Mouse (Mus musculus): ENCODE measurements around the gene Unkl. TPM values are rescaled to one million over a fixed set of nuclear protein-coding genes. Genes with fewer than 3 reads are reported as not detected.
A peak's percentile ranks its signal among the peaks of the same experiment; 100 is the strongest.

Unkl gene
- total and polyA plus RNA-seq, 3 experiments = 6.6 to 7.5 (median 7.4) TPM

DNA sequence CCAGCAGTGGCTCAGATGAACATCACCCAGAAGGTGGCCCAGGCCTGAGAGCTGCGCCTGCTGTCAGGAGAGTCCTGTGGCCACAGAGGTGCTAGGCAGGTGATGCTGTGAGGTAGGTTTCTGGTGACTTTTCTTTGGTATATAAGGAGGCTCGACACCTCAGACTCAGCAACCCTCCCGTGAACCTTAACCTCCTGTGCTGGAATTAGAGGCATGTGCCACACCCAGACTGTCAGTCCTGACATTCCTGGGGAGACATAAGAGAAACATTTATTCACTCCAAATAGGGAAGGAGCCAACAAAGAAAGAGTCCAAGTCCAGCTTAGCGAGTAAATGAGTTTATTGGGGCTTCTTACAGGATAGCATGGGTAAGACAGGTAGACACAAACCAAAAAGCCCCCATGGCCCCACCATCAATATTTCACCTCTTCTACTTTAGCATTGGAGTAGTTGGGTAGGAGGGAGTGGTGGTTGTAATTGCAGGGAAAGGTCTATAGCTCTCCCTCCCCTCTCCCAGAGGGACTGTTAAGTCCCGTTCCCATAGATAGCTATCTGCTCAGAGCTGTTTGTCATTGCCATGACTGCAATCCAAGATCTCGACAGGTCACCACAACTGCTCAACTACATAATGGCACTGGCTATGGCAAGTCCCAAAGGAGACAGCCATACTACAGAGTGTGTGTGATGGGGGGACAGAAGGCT lies 22.1 kb upstream of the Unkl start:
- Histone ChIP-seq H3K4me3 (no peak overlapping the region), H3K9ac (ENCODE audit: low read depth, low read length) (no peak overlapping the region), H3K27ac (no peak overlapping the region), H3K36me3 (ENCODE audit: control insufficient read depth, insufficient read depth, low read length) (no peaks in the 10 kb centered on the region), H3K27me3 (ENCODE audit: control insufficient read depth, insufficient read depth, low read length) (no peaks in the 10 kb centered on the region), H3K79me2 (replicated peaks; ENCODE audit: control insufficient read depth, insufficient read depth, low read length) (no peaks in the 10 kb centered on the region), H3K4me1 (ENCODE audit: control insufficient read depth, insufficient read depth, low read length) (no peaks in the 10 kb centered on the region)
- DNase-seq = no peak
- intact Hi-C loops (cut with DNase I) = no loop called here
- 51% methylated on average over 6 of the region's 6 CpGs for WGBS
- TF ChIP-seq POLR2A (IDR thresholded peaks at IDR 0.05; ENCODE audit: insufficient read depth, low read depth, low read length) (no peak), EP300 (IDR thresholded peaks at IDR 0.05; ENCODE audit: insufficient read depth, low read depth, low read length) (no peak), CTCF (IDR thresholded peaks at IDR 0.05) (no peak)

DNA sequence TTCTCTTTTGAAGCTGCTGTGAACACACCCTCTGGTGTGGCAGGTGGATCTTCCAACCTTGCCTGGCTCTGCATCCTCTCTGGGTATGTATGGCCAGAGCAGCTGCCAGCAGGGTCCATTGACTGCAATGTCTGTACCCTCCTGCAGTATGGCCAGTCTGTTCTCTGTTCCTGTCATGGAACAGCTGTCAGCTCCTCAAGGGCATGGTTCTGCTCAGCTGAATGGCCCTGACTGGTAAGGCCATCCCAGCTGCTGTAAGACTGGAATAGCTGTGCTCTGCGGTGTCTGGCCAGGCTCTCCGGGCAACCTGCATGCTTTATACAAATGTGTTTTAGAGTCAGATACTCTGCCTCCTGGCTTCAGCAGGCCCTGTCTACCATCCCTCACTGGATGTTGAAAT lies 18.5 kb upstream of the Unkl start:
- no peak overlapping the region for H3K4me3 ChIP-seq
- no peak overlapping the region for H3K9ac ChIP-seq (ENCODE audit: low read depth, low read length)
- no peaks in the 10 kb centered on the region for H3K79me2 ChIP-seq (replicated peaks; ENCODE audit: control insufficient read depth, insufficient read depth, low read length)
- H3K27me3 ChIP-seq (ENCODE audit: control insufficient read depth, insufficient read depth, low read length) = no peaks in the 10 kb centered on the region
- DNase-seq = no peak
- H3K36me3 ChIP-seq (ENCODE audit: control insufficient read depth, insufficient read depth, low read length) = no peaks in the 10 kb centered on the region
- 79% methylated on average over 2 of the region's 2 CpGs for WGBS
- no peaks in the 10 kb centered on the region for H3K4me1 ChIP-seq (ENCODE audit: control insufficient read depth, insufficient read depth, low read length)
- H3K27ac ChIP-seq = no peak overlapping the region
- TF ChIP-seq POLR2A (IDR thresholded peaks at IDR 0.05; ENCODE audit: insufficient read depth, low read depth, low read length) = no peak
- no peak for TF ChIP-seq CTCF (IDR thresholded peaks at IDR 0.05)
- no peak for TF ChIP-seq EP300 (IDR thresholded peaks at IDR 0.05; ENCODE audit: insufficient read depth, low read depth, low read length)
- intact Hi-C loops (cut with DNase I) = no loop called here

DNA sequence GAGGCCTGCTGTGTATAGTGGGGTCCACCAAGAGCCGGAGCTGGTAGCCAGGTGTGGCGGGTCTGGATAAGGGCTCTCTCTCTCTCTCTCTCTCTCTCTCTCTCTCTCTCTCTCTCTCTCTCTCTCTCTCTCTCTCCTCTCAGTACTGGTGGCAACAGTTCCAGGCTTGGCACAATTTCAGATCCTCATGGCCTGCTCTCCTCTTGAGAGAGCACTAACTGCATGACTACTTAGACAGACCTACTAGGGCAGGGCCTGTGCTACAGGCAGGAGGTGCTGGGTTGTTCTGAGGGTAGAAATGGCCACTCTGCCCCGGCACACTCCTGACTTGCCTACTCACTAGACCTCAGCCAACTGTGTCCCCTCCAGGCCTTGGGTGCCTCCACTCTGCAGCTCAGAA lies 15.6 kb upstream of the Unkl start:
- no peak overlapping the region for H3K4me3 ChIP-seq
- intact Hi-C loops (cut with DNase I) = no loop called here
- H3K79me2 ChIP-seq (replicated peaks; ENCODE audit: control insufficient read depth, insufficient read depth, low read length) = no peaks in the 10 kb centered on the region
- WGBS = 79% methylated on average over 3 of the region's 3 CpGs
- H3K4me1 ChIP-seq (ENCODE audit: control insufficient read depth, insufficient read depth, low read length) = no peaks in the 10 kb centered on the region
- H3K36me3 ChIP-seq (ENCODE audit: control insufficient read depth, insufficient read depth, low read length) = no peaks in the 10 kb centered on the region
- H3K27ac ChIP-seq = no peak overlapping the region
- no peak overlapping the region for H3K9ac ChIP-seq (ENCODE audit: low read depth, low read length)
- TF ChIP-seq CTCF (IDR thresholded peaks at IDR 0.05) (no peak), POLR2A (IDR thresholded peaks at IDR 0.05; ENCODE audit: insufficient read depth, low read depth, low read length) (no peak), EP300 (IDR thresholded peaks at IDR 0.05; ENCODE audit: insufficient read depth, low read depth, low read length) (no peak)
- no peaks in the 10 kb centered on the region for H3K27me3 ChIP-seq (ENCODE audit: control insufficient read depth, insufficient read depth, low read length)
- DNase-seq = no peak

GRCm38 (mm10) chr17:25175411-25175810 lies 12.8 kb upstream of the Unkl start, which contains the start of gene Gm38655:
Gene Gm38655 (minus strand): TSS chr17:25175471.
- H3K27ac ChIP-seq = no peak within 1 kb of the TSS
- no peaks in the 10 kb centered on the region for H3K79me2 ChIP-seq (replicated peaks; ENCODE audit: control insufficient read depth, insufficient read depth, low read length)
- TF ChIP-seq POLR2A (IDR thresholded peaks at IDR 0.05; ENCODE audit: insufficient read depth, low read depth, low read length) = no peak
- no peak for TF ChIP-seq EP300 (IDR thresholded peaks at IDR 0.05; ENCODE audit: insufficient read depth, low read depth, low read length)
- TF ChIP-seq CTCF (IDR thresholded peaks at IDR 0.05) = no peak
- H3K4me3 ChIP-seq = no peak within 1 kb of the TSS
- DNase-seq = no peak
- H3K9ac ChIP-seq (ENCODE audit: low read depth, low read length) = no peak within 1 kb of the TSS
- intact Hi-C loops (cut with DNase I) = no loop called here
- 67% methylated on average over 9 of the region's 9 CpGs for WGBS
- no peaks in the 10 kb centered on the region for H3K4me1 ChIP-seq (ENCODE audit: control insufficient read depth, insufficient read depth, low read length)
- no peaks in the 10 kb centered on the region for H3K36me3 ChIP-seq (ENCODE audit: control insufficient read depth, insufficient read depth, low read length)
- H3K27me3 ChIP-seq (ENCODE audit: control insufficient read depth, insufficient read depth, low read length) = no peaks in the 10 kb centered on the region

GRCm38 (mm10) chr17:25183232-25183631 lies 5.0 kb upstream of the Unkl start:
- Histone ChIP-seq H3K4me1 (ENCODE audit: control insufficient read depth, insufficient read depth, low read length) (peaks cover 5% of the 10 kb centered on the region), H3K4me3 (no peak overlapping the region), H3K9ac (ENCODE audit: low read depth, low read length) (no peak overlapping the region), H3K27me3 (ENCODE audit: control insufficient read depth, insufficient read depth, low read length) (no peaks in the 10 kb centered on the region), H3K36me3 (ENCODE audit: control insufficient read depth, insufficient read depth, low read length) (no peaks in the 10 kb centered on the region), H3K27ac (no peak overlapping the region), H3K79me2 (replicated peaks; ENCODE audit: control insufficient read depth, insufficient read depth, low read length) (no peaks in the 10 kb centered on the region)
- intact Hi-C loops (cut with DNase I) = loop anchor here (5.0 kb wide), 1 partner anchor 166 kb away; the partner anchor contains the start of genes Cramp1l and Ift140
- TF ChIP-seq EP300 (IDR thresholded peaks at IDR 0.05; ENCODE audit: insufficient read depth, low read depth, low read length) = no peak
- no peak for TF ChIP-seq POLR2A (IDR thresholded peaks at IDR 0.05; ENCODE audit: insufficient read depth, low read depth, low read length)
- TF ChIP-seq CTCF (IDR thresholded peaks at IDR 0.05) = no peak
- no peak for DNase-seq

- peak; percentile 97 to 98 for DNase-seq
- intact Hi-C loops (cut with DNase I) = loop anchor here (1.0 to 5.0 kb wide), 3 partner anchors 51 to 167 kb away; partner anchors contain the start of genes Clcn7, Cramp1l and Ift140
- Histone ChIP-seq H3K27ac (peak within 1 kb of the TSS; percentile 98), H3K4me3 (peak within 1 kb of the TSS; percentile 94), H3K9ac (ENCODE audit: low read depth, low read length) (peak within 1 kb of the TSS; percentile 81), H3K4me1 (ENCODE audit: control insufficient read depth, insufficient read depth, low read length) (peaks cover 5% of the 10 kb centered on the region), H3K36me3 (ENCODE audit: control insufficient read depth, insufficient read depth, low read length) (no peaks in the 10 kb centered on the region), H3K27me3 (ENCODE audit: control insufficient read depth, insufficient read depth, low read length) (no peaks in the 10 kb centered on the region), H3K79me2 (replicated peaks; ENCODE audit: control insufficient read depth, insufficient read depth, low read length) (0 out of 2 replicates have a peak, but pooled peaks cover 2% of the 10 kb centered on the region)
- WGBS = under 1% methylated on average over 50 of the region's 50 CpGs
- TF ChIP-seq POLR2A (IDR thresholded peaks at IDR 0.05; ENCODE audit: insufficient read depth, low read depth, low read length) = peak; percentile 98
- no peak for TF ChIP-seq CTCF (IDR thresholded peaks at IDR 0.05)
- peak; percentile 100 for TF ChIP-seq EP300 (IDR thresholded peaks at IDR 0.05; ENCODE audit: insufficient read depth, low read depth, low read length)
These were observed 4.0 kb upstream of the Unkl start, which contains the start of gene BC003965 for GRCm38 (mm10) chr17:25184129-25184691. Gene BC003965 (plus strand): TSS chr17:25184554.

All from heart, adult 2 months (tissue).